Mouse (Mus musculus) spleen, adult 2 months (tissue): ENCODE measurements around the gene 1600012H06Rik.

Experiments used
- CTCF ChIP-seq: fragments of 200-500 bp; IDR thresholded peaks from 2 replicates; pipeline ENCODE4 v1.5.1; 2011; ENCODE audit warnings: mild to moderate bottlenecking, inconsistent platforms; ENCODE audit not compliant: insufficient read depth, insufficient read length, insufficient replicate concordance; ENCODE audit errors: extremely low read depth
- POLR2A ChIP-seq: fragments of 200-500 bp; IDR thresholded peaks from 2 replicates; pipeline ENCODE4 v1.6.1; 2011; ENCODE audit warnings: low read depth, low read length, inconsistent platforms

GRCm38 (mm10) chr17:14935841-14936605 lies 7.0 kb upstream of the 1600012H06Rik start:
- TF ChIP-seq POLR2A (no peak), CTCF (no peak)
